Mouse (Mus musculus): ENCODE measurements around the gene Armc12.

The Armc12 gene

DNA sequence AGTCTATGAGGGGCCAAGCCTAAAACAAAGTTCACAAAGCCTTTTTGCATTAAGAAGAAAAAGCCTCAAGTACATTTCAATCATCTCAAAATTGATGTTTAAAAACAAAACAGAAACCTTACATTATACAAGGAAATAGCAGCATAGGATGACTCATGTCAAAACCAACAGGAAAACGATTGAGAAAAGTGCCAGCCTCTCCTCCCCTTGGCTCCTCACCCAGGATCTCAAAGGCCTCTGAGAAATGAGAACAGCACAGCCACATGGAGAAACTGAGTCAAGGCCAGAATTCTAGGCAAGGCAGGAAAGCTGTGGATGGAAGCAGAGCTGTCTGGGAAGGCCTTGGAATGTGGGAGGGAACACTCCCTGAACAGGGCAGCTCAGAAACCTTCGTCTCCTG lies 58.0 kb downstream of the Armc12 start:
- ATAC-seq (ENCODE audit: low TSS enrichment) = no peak
